Mouse (Mus musculus) CD4-positive, CD25-positive, alpha-beta regulatory T cell, adult 4 months (primary cell): Measurements from ENCODE around the gene Ccdc142. TPM values are rescaled to one million over a fixed set of nuclear protein-coding genes. Genes with fewer than 3 reads are reported as not detected.

Source experiments
- ATAC-seq: one replicate; pipeline ENCODE4 v1.8.0; 2017
- polyA plus RNA-seq, 2 experiments: library from polyadenylated mRNA; unstranded; fragments of 100-300 nt; shearing (Covaris generic); gene quantifications; one replicate each; pipeline ENCODE4 v1.2.1; 2017

The Ccdc142 gene
- polyA plus RNA-seq, 2 experiments from 2014 or later: 0.82 to 2.2 TPM

DNA sequence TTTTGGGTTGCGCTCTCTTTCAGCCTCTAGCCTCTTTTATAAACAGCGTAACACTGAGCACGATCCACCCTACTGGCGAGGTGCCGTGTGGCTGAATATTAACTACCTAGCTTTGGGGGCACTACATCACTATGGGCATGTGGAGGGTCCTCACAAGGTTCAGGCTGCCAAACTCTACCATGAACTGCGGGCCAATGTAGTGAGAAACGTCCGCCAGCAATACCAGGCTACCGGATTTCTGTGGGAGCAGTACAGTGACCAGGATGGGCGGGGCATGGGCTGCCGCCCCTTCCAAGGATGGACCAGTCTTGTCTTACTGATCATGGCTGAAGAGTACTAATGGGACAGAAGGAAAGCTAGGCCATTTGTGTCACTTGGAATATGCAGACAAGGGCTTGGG is 17.0 kb downstream of the Ccdc142 start:
- no peak for ATAC-seq

DNA sequence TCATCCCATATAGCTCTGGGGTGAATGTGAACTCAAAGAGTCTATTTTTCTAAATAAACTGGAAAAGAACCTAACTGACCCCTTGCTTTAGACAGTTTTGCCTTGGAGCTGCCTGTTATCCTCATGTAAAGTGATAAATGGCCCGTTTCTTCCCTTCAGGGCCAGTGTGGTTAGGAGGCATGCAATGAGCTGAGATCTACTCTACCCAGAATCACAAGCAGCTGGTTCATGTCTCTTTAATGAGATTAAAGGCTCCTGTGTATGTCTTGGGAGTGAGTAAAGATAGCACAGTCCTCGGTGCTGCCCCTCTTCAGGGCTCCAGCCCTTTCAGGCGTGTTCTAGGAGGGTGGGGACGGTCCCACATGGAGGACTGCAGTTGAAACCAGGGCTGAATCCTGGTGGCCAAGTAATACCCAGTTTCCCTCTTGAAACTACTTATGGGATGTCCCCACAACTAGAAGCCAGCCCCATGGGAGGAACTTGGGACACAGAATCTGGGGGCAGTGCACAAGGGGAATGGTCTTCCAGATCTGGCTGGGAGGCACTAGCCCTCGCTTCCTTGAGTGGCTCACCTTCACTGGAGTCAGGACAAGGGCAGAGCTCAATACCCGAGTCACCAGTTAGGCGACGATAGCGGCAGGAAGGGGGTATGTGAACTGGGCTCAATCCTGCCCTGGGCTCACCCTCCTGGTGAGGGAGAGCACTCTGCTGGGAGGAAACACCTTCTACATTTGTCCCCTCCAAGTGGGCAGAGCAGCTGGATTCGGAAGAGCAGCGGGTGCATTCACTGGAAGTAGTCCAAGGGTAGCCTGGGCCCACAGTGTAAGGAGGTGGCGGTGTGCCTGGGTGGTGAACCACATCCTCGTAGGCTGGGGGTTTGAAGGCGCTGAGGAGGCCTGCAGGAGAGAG is 17.7 kb downstream of the Ccdc142 start:
- ATAC-seq: no peak

DNA sequence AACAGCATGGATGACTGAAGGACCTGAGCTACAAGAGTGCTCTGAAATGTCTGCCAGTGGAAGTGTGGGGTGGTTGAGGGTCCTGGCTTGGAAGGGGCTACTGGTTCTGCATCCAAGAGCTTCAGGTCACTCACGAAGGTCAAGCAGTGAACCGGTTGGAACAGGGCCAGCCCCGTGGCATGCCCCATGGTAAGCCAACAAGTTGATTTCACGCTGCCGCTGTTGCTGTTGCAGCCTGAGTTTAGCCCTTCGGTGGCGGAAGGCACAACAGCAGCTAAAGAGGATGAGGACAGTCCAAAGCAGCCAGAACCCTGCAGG is 18.3 kb downstream of the Ccdc142 start:
- ATAC-seq: no peak

DNA sequence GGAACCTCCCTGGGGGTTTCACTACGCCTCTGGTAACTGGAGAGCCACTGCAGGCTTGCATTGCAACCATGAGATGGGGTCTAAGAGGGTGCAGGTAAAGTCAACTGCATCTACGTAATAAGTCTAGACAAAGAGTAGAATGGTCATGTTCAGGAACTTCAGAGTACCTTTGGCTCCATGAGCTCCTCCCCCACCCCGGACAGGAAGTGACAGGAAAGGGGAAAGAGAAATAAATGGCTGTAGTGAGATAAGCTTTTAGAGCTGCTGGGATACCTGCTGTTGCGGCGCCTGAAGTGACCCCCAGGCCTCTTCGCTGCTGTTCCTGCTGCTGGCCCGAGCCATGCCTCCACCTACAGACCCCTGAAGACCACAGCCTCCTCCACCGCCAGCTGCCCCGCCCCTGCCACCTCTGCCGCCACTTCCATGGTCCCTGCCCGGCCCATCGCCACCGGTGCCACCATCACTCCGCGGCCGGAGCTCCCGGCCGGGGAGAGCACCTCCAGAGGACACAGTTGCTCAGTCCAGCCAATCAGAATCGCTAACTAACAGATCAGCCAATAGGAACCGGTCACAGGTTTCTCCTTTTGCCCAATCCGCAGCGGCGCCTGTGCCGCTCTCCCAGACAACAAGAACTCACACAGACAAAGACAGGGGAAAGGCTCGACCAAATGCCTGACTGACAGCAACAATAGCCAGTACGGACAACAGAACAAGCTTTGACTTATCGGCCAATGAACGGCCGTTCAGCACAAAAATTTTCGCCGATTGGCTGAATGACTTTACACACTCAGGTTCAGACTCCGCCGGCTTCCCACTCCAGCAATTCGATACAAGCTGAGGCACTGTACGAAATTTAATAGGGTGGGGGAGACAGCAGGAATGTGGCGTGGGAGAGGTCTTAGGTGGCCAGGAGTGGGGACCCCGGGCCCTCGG is 19.8 kb downstream of the Ccdc142 start, which contains the start of gene Wbp1:
Wbp1 (minus strand) TSS at position 630 of the 933 bp plus-strand sequence.
- peak; percentile 93 for ATAC-seq

DNA sequence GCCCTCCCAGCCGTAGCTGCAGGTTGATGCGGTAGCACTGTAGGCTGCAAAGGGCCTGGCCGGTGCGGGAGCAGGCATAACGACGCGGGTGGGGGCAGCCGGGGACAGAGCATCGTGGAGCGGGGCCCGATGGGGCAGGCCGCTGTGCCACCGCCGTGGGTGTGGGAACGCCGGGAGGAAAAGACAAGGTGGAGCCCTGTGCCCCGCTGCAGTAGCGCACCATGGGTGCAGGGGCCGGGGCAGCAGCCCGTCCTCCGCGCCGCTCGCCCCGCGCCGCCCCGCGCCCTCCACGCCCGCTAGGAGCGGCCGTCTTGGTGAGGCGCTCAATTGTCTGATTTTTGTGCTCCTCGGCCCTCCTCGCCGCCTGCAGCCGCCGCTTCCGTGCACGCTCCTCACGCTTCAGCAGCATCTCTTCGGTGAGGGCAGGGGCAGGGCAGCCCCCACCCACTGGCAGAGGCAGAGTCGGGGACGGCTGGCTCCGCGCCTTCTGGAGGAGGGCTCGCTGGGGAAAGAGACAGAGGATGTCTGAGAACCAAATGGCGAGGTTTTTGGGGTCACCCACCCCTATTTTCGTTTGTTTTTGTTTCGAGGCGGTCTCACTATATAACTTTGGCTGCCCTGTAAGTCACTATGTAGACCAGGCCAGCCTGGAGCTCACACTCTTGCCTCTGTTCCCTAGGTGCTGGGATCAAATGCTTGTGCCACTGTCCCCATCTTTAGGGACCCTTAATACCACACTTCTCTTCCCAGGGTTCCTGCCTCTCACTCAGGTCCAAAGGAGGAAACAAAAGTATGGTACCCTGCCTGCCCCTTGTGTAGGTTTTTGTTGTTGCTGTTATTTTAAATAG is 20.7 kb downstream of the Ccdc142 start:
- ATAC-seq: peak; percentile 11

DNA sequence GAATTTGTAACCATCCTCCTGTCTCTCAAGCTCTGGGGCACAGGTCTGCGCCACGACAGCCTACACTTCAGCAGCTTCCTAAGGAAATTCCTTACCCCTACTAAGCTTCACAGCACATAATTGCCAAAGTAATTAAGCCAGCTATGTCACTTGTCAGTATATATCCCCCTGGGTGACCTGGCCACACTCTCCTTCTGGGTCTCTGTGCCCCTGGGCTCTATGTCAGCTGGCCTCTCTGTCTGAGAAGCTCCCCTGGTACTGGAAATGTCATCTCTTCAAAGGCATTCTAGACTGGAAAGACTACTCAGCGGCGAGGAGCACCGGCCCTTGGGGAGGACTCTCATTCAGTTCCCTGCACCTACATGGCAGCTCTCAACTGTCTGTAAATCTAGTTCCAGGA is 21.6 kb downstream of the Ccdc142 start:
- ATAC-seq: no peak

DNA sequence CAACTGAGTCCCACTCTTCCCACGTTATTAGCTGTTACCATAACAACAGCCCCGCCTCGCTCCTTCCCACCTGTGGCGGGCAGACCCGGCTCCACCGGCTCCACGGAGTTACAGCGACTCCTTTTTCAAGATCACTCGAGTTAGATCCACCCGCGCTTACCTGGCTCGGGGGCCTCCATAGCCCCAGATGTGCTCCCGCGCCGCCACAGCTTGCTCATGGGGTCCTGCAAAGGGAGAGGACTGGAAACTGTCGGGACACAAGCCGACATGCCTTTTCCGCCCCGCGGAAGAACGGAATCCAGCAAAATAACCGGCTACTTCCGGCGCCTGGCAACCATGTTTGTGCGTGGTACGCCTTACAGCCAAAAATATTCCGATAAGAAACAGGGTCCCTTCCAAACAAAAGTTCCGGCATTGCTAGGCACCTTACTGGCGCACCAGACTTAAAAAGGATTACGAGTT is 23.5 kb downstream of the Ccdc142 start:
- peak; percentile 37 for ATAC-seq

DNA sequence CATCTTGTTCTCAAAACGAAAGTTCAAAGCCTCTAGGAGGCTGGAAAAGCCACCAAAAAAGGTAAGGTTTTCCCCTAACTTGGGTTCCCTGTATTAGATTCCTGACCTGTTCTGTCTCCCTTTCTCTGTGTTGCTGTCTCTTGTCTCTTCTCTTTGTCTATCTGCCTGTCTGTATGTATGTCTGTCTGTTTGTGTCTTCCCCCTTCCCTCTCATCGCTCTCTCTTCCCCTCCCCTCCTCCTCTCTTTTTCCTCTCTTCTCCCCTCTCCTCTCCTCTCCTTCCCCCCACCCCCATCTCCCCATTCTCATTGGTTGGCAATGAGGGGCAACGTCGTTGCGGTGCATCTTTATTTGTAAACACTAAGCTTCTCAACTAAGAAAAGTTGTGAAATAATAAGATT is 23.9 kb downstream of the Ccdc142 start, which contains the start of gene Ino80b:
Ino80b (minus strand) TSS at position 101 of the 400 bp plus-strand sequence.
- no peak for ATAC-seq

DNA sequence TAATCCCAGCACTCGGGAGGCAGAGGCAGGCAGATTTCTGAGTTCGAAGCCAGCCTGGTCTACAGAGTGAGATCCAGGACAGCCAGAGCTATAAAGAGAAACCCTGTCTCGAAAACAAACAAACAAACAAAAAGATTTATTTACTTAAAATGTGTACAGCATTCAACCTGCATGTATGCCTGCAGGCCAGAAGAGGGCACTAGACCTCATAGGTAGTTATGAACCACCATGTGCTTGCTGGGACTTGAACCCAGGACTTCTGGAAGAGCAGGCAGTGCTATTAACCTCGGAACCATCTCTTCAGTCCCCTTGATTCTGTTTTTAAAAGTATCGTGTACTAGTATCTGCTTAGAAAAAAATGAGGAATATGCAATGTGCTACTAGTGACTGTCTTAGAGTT is 26.0 kb downstream of the Ccdc142 start:
- ATAC-seq: no peak

DNA sequence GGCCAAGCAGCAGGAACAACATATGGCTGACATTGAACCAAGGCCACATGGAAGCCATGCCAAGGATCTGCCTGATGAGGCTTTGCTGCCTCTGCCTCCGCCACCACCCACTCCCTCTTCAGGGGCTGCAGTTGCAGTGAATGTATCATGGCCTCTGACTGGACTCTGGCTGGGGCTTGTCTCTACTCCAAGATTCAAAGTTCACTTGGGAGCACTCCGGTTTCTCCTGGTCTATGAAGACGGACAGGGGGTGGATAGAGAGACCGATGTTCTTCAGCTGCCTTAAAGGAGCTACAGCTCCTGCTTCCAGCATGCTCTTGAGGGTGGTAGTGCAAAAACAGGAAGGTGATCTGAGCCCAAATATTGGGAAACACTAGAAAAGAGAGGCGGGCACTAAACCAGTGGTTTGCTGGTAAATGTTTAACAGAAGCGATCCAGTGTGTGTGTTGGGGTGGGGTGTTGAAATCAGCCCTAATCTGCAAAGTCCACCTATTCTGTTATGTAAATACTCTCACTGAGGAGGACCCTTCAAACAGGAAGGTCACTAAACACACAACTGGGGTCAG is 30.2 kb downstream of the Ccdc142 start:
- ATAC-seq: no peak

DNA sequence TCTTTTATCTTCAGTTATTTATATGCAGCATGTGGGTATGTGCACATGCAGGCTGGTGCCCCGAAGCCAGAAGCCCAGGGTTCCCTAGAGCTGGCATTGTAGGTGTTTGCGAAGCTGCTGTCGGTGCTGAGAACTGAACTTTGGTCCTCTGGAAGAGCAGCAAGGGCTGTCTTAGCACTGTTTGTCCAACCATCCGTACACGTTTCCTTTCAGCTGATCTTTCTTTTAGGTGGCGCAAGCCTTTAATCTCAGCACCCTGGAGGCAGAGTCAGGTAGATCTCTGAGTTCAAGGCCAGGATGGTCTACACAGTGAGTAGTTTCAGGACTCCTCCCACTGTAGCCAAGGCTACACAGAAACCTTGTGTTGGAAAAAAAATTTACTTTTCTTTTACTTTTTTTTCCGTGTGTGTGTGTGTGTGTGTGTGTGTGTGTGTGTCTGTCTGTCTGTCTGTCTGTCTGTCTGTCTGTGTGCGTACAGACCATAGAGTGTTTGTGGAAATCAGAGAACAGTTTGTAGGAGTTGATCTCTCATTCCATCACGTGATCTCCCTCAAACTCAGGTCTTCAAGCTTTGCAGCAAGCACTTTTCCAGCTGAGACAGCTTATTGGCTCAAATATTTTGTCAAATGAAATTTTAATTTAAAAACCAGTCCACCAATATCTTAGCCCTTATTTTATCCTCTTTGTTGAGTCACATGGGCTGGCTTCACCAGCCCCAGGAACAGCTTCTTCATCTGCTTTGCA is 30.9 kb downstream of the Ccdc142 start:
- ATAC-seq: no peak

DNA sequence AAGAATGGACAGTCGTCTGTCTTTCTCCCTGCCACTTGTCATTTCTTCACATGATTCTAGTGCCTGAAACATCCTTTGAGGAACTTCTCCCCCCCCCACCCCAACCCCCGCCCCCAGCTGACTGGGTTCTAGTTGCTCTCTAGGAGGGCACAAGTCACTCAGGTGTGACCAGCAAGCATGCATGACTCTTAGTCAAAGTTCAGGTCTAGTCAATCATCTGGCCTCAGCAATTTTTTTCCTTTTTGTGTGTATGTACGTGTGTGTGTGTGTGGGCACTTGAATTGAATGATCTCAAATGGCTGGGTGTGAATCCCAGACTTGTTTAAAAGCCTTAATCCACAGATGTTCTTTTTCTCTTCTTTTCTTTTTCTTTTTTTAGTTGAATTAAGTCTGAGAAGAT is 32.8 kb downstream of the Ccdc142 start:
- no peak for ATAC-seq

DNA sequence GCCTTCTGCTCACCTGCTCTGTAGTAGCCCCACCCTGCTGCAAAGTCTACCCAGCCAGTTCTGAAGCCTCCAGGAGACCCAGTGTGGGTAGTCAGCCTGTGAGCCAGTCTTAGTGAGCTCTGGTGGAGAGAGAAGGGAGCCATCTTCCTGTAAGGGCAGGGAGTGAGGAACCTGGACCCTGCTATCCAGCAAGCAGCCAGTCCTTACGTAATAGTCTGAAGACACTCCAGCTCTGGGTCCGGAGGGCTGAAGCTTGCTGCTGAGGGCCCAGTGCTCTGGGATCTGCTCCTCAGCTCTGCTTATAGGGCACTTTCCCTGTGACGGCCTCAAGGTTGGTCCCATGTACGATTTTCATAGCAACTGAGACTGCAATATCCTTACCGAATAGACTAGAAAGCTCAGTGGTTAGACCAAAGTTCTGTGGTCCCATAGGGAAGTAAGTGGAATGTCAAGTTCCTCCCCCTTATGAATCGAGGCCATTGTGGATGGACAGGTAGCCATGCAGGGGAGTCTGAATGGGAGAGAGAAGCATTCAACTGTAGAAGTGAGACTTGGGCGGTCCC is 33.6 kb downstream of the Ccdc142 start, which contains the start of gene Rtkn:
Rtkn (plus strand) TSS at position 513 of the 563 bp plus-strand sequence.
- no peak for ATAC-seq

DNA sequence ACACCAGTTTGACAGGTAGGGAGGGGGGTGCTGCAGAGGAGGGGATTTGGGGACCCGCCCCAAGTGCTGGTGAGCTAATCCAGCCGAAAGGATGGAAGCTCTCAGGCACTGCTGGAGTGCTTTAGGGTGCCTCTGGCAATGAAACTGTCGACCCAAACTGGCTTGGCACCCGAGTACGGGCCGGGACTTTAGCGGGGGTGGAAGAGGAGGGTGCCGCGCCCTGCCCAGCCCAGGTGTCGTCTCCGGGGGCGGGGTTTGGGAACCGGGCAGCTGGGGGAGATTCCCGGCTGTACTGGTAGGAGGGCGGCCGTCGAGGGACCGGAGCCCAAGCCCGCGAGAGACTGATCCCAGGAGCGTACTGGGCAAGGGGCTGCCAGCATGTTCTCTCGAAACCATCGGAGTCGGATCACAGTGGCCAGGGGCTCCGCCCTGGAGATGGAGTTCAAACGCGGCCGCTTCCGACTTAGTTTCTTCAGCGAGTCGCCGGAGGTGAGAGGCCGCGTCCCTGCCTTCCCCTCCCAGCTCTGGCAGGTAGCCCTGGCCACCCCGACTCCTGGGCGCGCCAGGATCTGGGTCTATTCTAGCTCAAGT is 34.3 kb downstream of the Ccdc142 start:
- ATAC-seq: peak; percentile 35

DNA sequence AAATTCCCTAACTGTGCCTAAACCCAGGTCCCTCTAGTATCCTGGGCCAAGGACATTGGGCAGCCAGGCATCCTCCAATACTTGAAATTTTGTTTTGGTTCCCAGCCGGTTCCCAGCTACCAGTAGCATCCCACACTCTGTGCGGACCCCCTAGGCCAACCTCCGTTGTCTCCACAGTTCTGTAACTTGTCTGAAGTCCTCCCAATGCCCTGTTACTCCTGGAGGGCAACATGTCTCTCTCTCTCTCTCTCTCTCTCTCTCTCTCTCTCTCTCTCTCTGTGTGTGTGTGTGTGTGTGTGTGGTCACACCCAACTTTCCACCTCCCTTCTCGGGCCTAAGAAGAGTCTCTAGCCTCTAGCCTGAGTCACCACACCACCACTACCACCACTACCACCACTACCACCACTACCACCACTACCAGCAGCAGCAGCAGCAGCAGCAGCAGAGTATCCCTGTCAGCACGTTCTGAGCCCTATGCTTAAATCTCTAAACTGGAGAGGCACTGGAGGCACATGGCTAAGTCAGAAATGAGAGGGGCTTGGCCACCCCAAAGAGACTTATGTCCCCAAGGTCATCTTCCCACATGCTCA is 35.0 kb downstream of the Ccdc142 start:
- ATAC-seq: no peak

DNA sequence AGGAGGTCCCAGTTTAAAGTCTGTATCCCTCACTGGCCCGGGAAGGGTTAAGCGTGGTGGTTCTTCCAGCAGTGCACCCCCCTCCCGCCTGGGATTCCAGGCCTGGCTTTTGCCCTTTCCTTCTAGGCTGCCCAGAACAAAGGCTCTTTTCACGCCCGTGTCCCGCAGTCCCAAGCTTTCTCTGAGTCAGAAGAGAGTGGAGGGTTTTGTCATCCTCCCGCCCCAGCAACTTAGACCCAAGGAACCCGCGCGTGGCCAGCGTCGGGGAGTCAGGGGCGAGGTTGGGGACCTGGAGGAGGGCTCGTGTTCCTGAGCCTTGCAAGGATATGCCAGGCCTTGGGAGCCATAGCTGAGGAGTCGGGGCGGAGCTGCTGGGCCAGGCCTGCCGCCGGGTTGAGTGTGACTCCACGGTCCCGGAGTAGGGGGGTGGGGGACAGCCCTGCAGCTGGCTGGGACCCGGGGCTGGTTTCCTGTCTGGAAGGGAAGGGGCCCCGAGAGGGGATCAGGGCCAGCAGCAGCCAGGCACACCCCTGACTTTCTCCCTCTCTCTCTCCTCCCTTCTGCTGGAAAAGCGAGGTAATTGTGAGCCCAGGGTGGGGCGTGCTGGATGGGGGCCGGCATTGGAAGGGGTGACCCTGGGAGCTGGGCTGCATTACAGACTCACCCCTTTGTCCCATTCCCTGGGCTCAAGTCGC is 35.6 kb downstream of the Ccdc142 start:
- peak; percentile 50 for ATAC-seq

DNA sequence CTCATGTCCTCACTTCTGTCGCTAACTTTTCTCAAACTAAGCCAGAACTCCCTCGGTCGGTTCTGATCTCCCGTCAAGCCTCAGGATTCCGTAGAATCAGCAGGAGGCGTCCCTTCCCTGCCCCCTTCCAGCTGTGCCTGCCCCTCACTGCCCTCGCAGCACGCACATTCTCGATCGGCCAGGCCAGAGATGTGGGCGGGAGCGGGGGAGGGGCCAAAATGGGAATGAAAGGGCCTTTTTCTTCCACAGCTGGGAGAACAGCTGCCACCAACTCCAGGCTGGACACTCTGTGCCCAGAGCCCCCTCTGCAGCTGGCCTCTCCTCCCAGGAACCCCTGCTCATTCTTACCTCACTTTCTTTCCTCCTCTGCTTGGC is 36.2 kb downstream of the Ccdc142 start:
- ATAC-seq: no peak

DNA sequence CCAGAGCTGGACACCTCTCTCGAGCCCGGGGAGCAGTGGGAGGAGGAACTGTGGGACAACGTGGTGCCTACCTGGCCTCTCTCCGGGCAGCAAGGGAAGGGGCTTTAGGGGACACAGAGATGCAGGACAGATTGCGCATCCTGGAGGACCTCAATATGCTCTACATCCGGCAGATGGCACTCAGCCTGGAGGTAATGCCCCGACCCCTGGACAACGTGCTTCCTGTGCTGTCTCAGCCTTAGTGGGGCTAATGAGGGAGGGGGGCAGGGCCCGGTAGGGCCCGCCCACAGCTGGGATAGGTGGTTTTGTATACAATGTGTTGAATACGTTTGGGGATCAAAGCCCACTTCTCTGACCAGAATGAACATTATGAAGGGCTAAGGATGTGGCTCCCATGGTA is 36.7 kb downstream of the Ccdc142 start:
- ATAC-seq: peak; percentile 62

DNA sequence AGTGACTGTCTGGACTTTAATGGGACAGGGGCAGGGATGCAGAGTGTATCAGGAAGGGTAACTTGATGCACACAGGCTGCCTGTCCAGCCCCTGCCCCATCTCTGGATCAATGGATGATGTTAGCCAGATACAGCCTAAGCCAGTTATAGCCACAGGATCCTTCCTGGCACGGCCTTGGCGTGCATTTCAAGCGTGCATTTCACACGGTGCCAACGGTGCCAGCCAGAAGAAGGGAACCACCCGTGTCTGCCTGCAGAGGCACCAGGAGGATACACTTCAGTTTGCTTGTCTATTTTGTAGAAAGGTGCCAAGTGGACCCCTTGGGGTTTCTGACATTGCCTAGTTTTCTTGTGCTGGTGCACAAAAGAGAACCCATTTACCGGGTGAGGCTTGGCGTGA is 38.6 kb downstream of the Ccdc142 start:
- no peak for ATAC-seq
